Mouse (Mus musculus): Measurements from ENCODE around the gene Bicc1. TPM values are rescaled to one million over a fixed set of nuclear protein-coding genes. Genes with fewer than 3 reads are reported as not detected.

Gene Bicc1
- total and polyA plus RNA-seq, 3 experiments, result not detected

DNA sequence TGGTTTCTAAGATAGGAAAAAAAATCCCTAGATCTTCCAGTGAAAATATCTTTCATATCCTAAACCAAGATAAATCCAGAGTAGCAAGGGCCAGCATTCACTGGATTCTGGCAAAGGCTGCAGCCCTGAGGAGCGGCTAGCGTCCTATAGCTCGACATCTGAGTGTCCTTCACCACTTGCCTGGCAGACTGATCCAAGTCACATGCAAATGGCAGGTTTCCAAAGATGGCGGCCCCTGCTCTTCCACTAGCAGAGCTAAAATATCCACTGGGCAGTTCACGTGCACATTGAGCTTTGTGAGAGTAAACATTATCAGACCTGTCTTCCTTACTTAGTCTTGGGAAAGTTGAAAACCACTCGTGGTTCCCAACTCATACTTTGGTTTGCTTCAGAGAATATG lies 222.1 kb downstream of the Bicc1 start:
- no peak for DNase-seq (ENCODE audit: low read depth, low spot score)
- H3K9ac ChIP-seq (ENCODE audit: control insufficient read depth, low read depth, low read length, poor library complexity, severe bottlenecking), result no peak overlapping the region
- no peaks in the 10 kb centered on the region for H3K9me3 ChIP-seq (replicated peaks; ENCODE audit: insufficient read depth, low read length)
- no peak overlapping the region for H3K4me3 ChIP-seq (ENCODE audit: control insufficient read depth in 1 of 2, insufficient read depth in 1 of 2, low read depth in 2 of 2, low read length in 2 of 2)
- no peak for TF ChIP-seq KAT2A (conservative IDR thresholded peaks at IDR 0.05; ENCODE audit: low read depth, low read length)
- no peak for TF ChIP-seq ZC3H11A (IDR thresholded peaks at IDR 0.05; ENCODE audit: low read depth, low read length)
- TF ChIP-seq RAD21 (IDR thresholded peaks at IDR 0.05; ENCODE audit: low read depth, low read length), result no peak
- no peak for TF ChIP-seq POLR2A (IDR thresholded peaks at IDR 0.05; ENCODE audit: control insufficient read depth in 1 of 2, insufficient read depth in 1 of 2, low read depth in 1 of 2, low read length in 2 of 2, poor library complexity in 1 of 2)
- TF ChIP-seq EP300 (IDR thresholded peaks at IDR 0.05; ENCODE audit: low read depth in 1 of 2, low read length in 2 of 2), result no peak
- TF ChIP-seq MYB (IDR thresholded peaks at IDR 0.05; ENCODE audit: low read depth, low read length), result no peak
- no peak for TF ChIP-seq TAL1 (IDR thresholded peaks at IDR 0.05; ENCODE audit: low read length)
- TF ChIP-seq HCFC1 (IDR thresholded peaks at IDR 0.05; ENCODE audit: low read depth, low read length), result no peak
- no peak for TF ChIP-seq ZMIZ1 (IDR thresholded peaks at IDR 0.05; ENCODE audit: low read depth, low read length)
- TF ChIP-seq TBP (IDR thresholded peaks at IDR 0.05; ENCODE audit: low read depth, low read length), result no peak
- no peak for TF ChIP-seq SMC3 (IDR thresholded peaks at IDR 0.05; ENCODE audit: low read depth, low read length)
- TF ChIP-seq POLR2AphosphoS2 (IDR thresholded peaks at IDR 0.05; ENCODE audit: low read length), result no peak
- no peak for TF ChIP-seq NELFE (IDR thresholded peaks at IDR 0.05; ENCODE audit: low read depth, low read length)
- no peak for TF ChIP-seq JUND (IDR thresholded peaks at IDR 0.05; ENCODE audit: low read depth, low read length)
- TF ChIP-seq CHD2 (IDR thresholded peaks at IDR 0.05; ENCODE audit: low read length), result no peak
- no peak for TF ChIP-seq MAZ (IDR thresholded peaks at IDR 0.05; ENCODE audit: low read depth, low read length)
- no peaks in the 10 kb centered on the region for H3K27me3 ChIP-seq (ENCODE audit: control insufficient read depth in 1 of 2, insufficient read depth in 2 of 2, low read length in 2 of 2)
- no peak overlapping the region for H3K27ac ChIP-seq (ENCODE audit: control insufficient read depth, low read depth, low read length)
- H3K79me2 ChIP-seq (ENCODE audit: control insufficient read depth, insufficient read depth, low read length, poor library complexity), result no peaks in the 10 kb centered on the region
- no peaks in the 10 kb centered on the region for H3K4me1 ChIP-seq (ENCODE audit: control insufficient read depth in 1 of 2, insufficient read depth in 2 of 2, low read length in 2 of 2)
- no peaks in the 10 kb centered on the region for H3K36me3 ChIP-seq (ENCODE audit: control insufficient read depth in 1 of 2, insufficient read depth in 2 of 2, low read length in 2 of 2)

- H3K4me3 ChIP-seq (ENCODE audit: control insufficient read depth in 1 of 2, insufficient read depth in 1 of 2, low read depth in 2 of 2, low read length in 2 of 2), result no peak overlapping the region
- H3K9ac ChIP-seq (ENCODE audit: control insufficient read depth, low read depth, low read length, poor library complexity, severe bottlenecking), result no peak overlapping the region
- TF ChIP-seq ZKSCAN1 (IDR thresholded peaks at IDR 0.05; ENCODE audit: low read depth, low read length) (no peak), ETS1 (IDR thresholded peaks at IDR 0.05; ENCODE audit: low read depth, low read length) (no peak), NELFE (IDR thresholded peaks at IDR 0.05; ENCODE audit: low read depth, low read length) (no peak), EP300 (IDR thresholded peaks at IDR 0.05; ENCODE audit: low read depth in 1 of 2, low read length in 2 of 2) (no peak), RCOR1 (IDR thresholded peaks at IDR 0.05; ENCODE audit: low read depth, low read length) (no peak), SIN3A (IDR thresholded peaks at IDR 0.05; ENCODE audit: low read length) (no peak), ZC3H11A (IDR thresholded peaks at IDR 0.05; ENCODE audit: low read depth, low read length) (no peak), POLR2A (IDR thresholded peaks at IDR 0.05; ENCODE audit: control insufficient read depth in 1 of 2, insufficient read depth in 1 of 2, low read depth in 1 of 2, low read length in 2 of 2, poor library complexity in 1 of 2) (no peak)
- no peaks in the 10 kb centered on the region for H3K79me2 ChIP-seq (ENCODE audit: control insufficient read depth, insufficient read depth, low read length, poor library complexity)
- no peaks in the 10 kb centered on the region for H3K27me3 ChIP-seq (ENCODE audit: control insufficient read depth in 1 of 2, insufficient read depth in 2 of 2, low read length in 2 of 2)
- no peaks in the 10 kb centered on the region for H3K9me3 ChIP-seq (replicated peaks; ENCODE audit: insufficient read depth, low read length)
- H3K4me1 ChIP-seq (ENCODE audit: control insufficient read depth in 1 of 2, insufficient read depth in 2 of 2, low read length in 2 of 2), result no peaks in the 10 kb centered on the region
- DNase-seq (ENCODE audit: low read depth, low spot score), result no peak
- no peak overlapping the region for H3K27ac ChIP-seq (ENCODE audit: control insufficient read depth, low read depth, low read length)
- no peaks in the 10 kb centered on the region for H3K36me3 ChIP-seq (ENCODE audit: control insufficient read depth in 1 of 2, insufficient read depth in 2 of 2, low read length in 2 of 2)
These were observed 223.5 kb downstream of the Bicc1 start for GRCm38 (mm10) chr10:70936008-70936407.

Data from MEL (cell line).